Mouse (Mus musculus) ES-Bruce4 (cell line): ENCODE results near the gene Pum1. TPM values are rescaled to one million over a fixed set of nuclear protein-coding genes. Genes with fewer than 3 reads are reported as not detected.

ENCODE experiments used
- H3K27ac ChIP-seq: 2 replicates; pipeline ENCODE4 v1.5.1; 2012; ENCODE audit warnings: low read length, inconsistent platforms; ENCODE audit not compliant: insufficient read depth
- H3K27me3 ChIP-seq: 2 replicates; pipeline ENCODE4 v1.6.1; 2012; ENCODE audit warnings: mild to moderate bottlenecking, low read length, inconsistent platforms; ENCODE audit not compliant: control insufficient read depth, poor library complexity, insufficient read depth, severe bottlenecking
- H3K36me3 ChIP-seq: 2 replicates; pipeline ENCODE4 v1.6.1; 2012; ENCODE audit warnings: inconsistent platforms, mild to moderate bottlenecking, low read length, moderate library complexity; ENCODE audit not compliant: control insufficient read depth, poor library complexity, insufficient read depth, severe bottlenecking
- H3K4me1 ChIP-seq: one replicate; pipeline ENCODE4 v1.8.1; 2011; ENCODE audit warnings: low read length; ENCODE audit not compliant: control insufficient read depth, insufficient read depth
- H3K4me3 ChIP-seq: 2 replicates; pipeline ENCODE4 v1.5.1; 2011; ENCODE audit warnings: low read depth, mild to moderate bottlenecking, low read length
- H3K9ac ChIP-seq: 2 replicates; pipeline ENCODE4 v1.6.1; 2012; ENCODE audit warnings: low read depth, mild to moderate bottlenecking, inconsistent platforms; ENCODE audit not compliant: poor library complexity, severe bottlenecking
- H3K9me3 ChIP-seq: replicated peaks from 2 replicates; pipeline ENCODE4 v1.6.1; 2012; ENCODE audit warnings: mild to moderate bottlenecking, low read length, inconsistent platforms; ENCODE audit not compliant: control insufficient read depth, poor library complexity, insufficient read depth, severe bottlenecking
- CTCF ChIP-seq: IDR thresholded peaks from one replicate; pipeline ENCODE4 v1.8.1; 2011; ENCODE audit warnings: low read depth, low read length
- EP300 ChIP-seq: IDR thresholded peaks from 2 replicates; pipeline ENCODE4 v1.6.1; 2011; ENCODE audit warnings: low read depth, low read length; ENCODE audit not compliant: insufficient read depth
- POLR2A ChIP-seq: IDR thresholded peaks from one replicate; pipeline ENCODE4 v1.8.1; 2011; ENCODE audit warnings: low read length; ENCODE audit not compliant: insufficient read depth
- polyA plus RNA-seq: library from polyadenylated mRNA; stranded (reverse); fragments of >200 nt; gene quantifications from 2 replicates; pipeline ENCODE4 v1.2.4, GENCODE M21; 2011; ENCODE audit warnings: low read depth; ENCODE audit not compliant: missing spikeins, insufficient read depth, insufficient read length

Gene Pum1
- polyA plus RNA-seq, 1 experiment = 111 TPM

GRCm38 (mm10) chr4:130706215-130707000 is 43.3 kb downstream of the Pum1 start:
- Histone ChIP-seq H3K4me1 (peaks cover 2% of the 10 kb centered on the region), H3K27me3 (no peaks in the 10 kb centered on the region), H3K4me3 (no peak overlapping the region), H3K9me3 (no peaks in the 10 kb centered on the region), H3K9ac (no peak overlapping the region), H3K27ac (0 out of 2 replicates have a peak overlapping the region, but pooled peaks have one; percentile 32), H3K36me3 (peaks cover 65% of the 10 kb centered on the region)
- no peak for TF ChIP-seq EP300
- no peak for TF ChIP-seq CTCF
- TF ChIP-seq POLR2A = no peak

GRCm38 (mm10) chr4:130711353-130711848 is 48.3 kb downstream of the Pum1 start:
- Histone ChIP-seq H3K27me3 (no peaks in the 10 kb centered on the region), H3K4me3 (no peak overlapping the region), H3K9ac (0 out of 2 replicates have a peak overlapping the region, but pooled peaks have one; percentile 39), H3K27ac (no peak overlapping the region), H3K9me3 (no peaks in the 10 kb centered on the region), H3K4me1 (no peaks in the 10 kb centered on the region), H3K36me3 (peaks cover 36% of the 10 kb centered on the region)
- TF ChIP-seq EP300 (no peak), CTCF (no peak), POLR2A (no peak)

- peaks cover 34% of the 10 kb centered on the region for H3K36me3 ChIP-seq
- H3K9ac ChIP-seq = no peak overlapping the region
- H3K9me3 ChIP-seq = no peaks in the 10 kb centered on the region
- H3K4me3 ChIP-seq = no peak overlapping the region
- H3K27me3 ChIP-seq = no peaks in the 10 kb centered on the region
- no peaks in the 10 kb centered on the region for H3K4me1 ChIP-seq
- TF ChIP-seq CTCF (no peak), POLR2A (no peak), EP300 (no peak)
- H3K27ac ChIP-seq = 0 out of 2 replicates have a peak overlapping the region, but pooled peaks have one; percentile 16
Measured at GRCm38 (mm10) chr4:130712341-130712740, 49.2 kb downstream of the Pum1 start.

GRCm38 (mm10) chr4:130713430-130713829 is 50.3 kb downstream of the Pum1 start:
- Histone ChIP-seq H3K4me1 (no peaks in the 10 kb centered on the region), H3K36me3 (peaks cover 34% of the 10 kb centered on the region), H3K27me3 (no peaks in the 10 kb centered on the region), H3K9ac (no peak overlapping the region), H3K9me3 (no peaks in the 10 kb centered on the region), H3K27ac (no peak overlapping the region), H3K4me3 (no peak overlapping the region)
- no peak for TF ChIP-seq EP300
- no peak for TF ChIP-seq CTCF
- TF ChIP-seq POLR2A = no peak

- no peaks in the 10 kb centered on the region for H3K27me3 ChIP-seq
Measured at GRCm38 (mm10) chr4:130715126-130715525, 52.0 kb downstream of the Pum1 start.

GRCm38 (mm10) chr4:130715623-130716022 is 52.5 kb downstream of the Pum1 start:
- TF ChIP-seq POLR2A = no peak
- TF ChIP-seq CTCF = no peak
- TF ChIP-seq EP300 = no peak
- H3K9ac ChIP-seq = no peak overlapping the region
- peak overlapping the region; percentile 32; the same call in 1 of the 2 replicates for H3K27ac ChIP-seq
- H3K9me3 ChIP-seq = no peaks in the 10 kb centered on the region
- H3K4me3 ChIP-seq = no peak overlapping the region
- H3K4me1 ChIP-seq = peaks cover 4% of the 10 kb centered on the region
- peaks cover 46% of the 10 kb centered on the region for H3K36me3 ChIP-seq
- H3K27me3 ChIP-seq = no peaks in the 10 kb centered on the region

More at GRCm38 (mm10) chr4:130715126-130715525, 52.0 kb downstream of the Pum1 start:
- Histone ChIP-seq H3K36me3 (peaks cover 43% of the 10 kb centered on the region), H3K9ac (no peak overlapping the region), H3K4me1 (peaks cover 4% of the 10 kb centered on the region), H3K9me3 (no peaks in the 10 kb centered on the region), H3K4me3 (no peak overlapping the region), H3K27ac (no peak overlapping the region)
- TF ChIP-seq EP300 (no peak), CTCF (no peak), POLR2A (no peak)
